Comparison of ENCODE assay signal across 8 mouse cellular contexts in genomic region chr4:152478224-152478567, GRCm38 (mm10). TPM values are rescaled to one million over a fixed set of nuclear protein-coding genes. Genes with fewer than 3 reads are reported as not detected.
DNase-seq lines count a peak whose midpoint lies in the region; ATAC-seq and TF ChIP-seq lines count a peak whose summit lies in the region.

No protein-coding gene starts in this region.

- no peaks in the 10 kb centered on the region for H3K9me3 ChIP-seq in lung, embryonic 15.5 days
- H3K9me3 ChIP-seq in forebrain, embryonic 10.5 days = no peaks in the 10 kb centered on the region
- no peaks in the 10 kb centered on the region for H3K9me3 ChIP-seq in limb, embryonic 12.5 days

- H3K27me3 ChIP-seq in lung, embryonic 15.5 days = peaks cover 20% of the 10 kb centered on the region
- H3K27me3 ChIP-seq in forebrain, embryonic 10.5 days (ENCODE audit: poor library complexity, severe bottlenecking) = peaks cover 29% of the 10 kb centered on the region
- peaks cover 43% of the 10 kb centered on the region for H3K27me3 ChIP-seq in limb, embryonic 12.5 days

- intact Hi-C loops in gastrocnemius, postnatal 36 days (cut with DNase I) = no loop called here

- WGBS in lung, embryonic 15.5 days = under 1% methylated on average over 13 of the region's 13 CpGs
- WGBS in forebrain, embryonic 10.5 days = 1% methylated on average over 13 of the region's 13 CpGs
- 2% methylated on average over 13 of the region's 13 CpGs for WGBS in limb, embryonic 12.5 days
- WGBS in olfactory bulb, adult 2 months = 0% methylated on average over 13 of the region's 13 CpGs

- 0 out of 2 replicates have a peak, but pooled peaks have one; percentile 56 for TF ChIP-seq POLR2A in olfactory bulb, adult 2 months (IDR thresholded peaks at IDR 0.05; ENCODE audit: insufficient read depth, low read depth, low read length)

- peak overlapping the region; percentile 78 for H3K4me3 ChIP-seq in lung, embryonic 15.5 days
- H3K4me3 ChIP-seq in forebrain, embryonic 10.5 days = peak overlapping the region; percentile 66
- H3K4me3 ChIP-seq in limb, embryonic 12.5 days (replicated peaks) = peak overlapping the region; percentile 60
- peak overlapping the region; percentile 79 for H3K4me3 ChIP-seq in olfactory bulb, adult 2 months (ENCODE audit: insufficient read depth, low read depth, low read length)

- TF ChIP-seq CTCF in olfactory bulb, adult 2 months (IDR thresholded peaks at IDR 0.05; ENCODE audit: insufficient read depth, low read depth, low read length) = no peak

- H3K9ac ChIP-seq in lung, embryonic 15.5 days = peak overlapping the region; percentile 76
- peak overlapping the region; percentile 69 for H3K9ac ChIP-seq in limb, embryonic 12.5 days (replicated peaks)

- H3K36me3 ChIP-seq in lung, embryonic 15.5 days = no peaks in the 10 kb centered on the region
- no peaks in the 10 kb centered on the region for H3K36me3 ChIP-seq in forebrain, embryonic 10.5 days (replicated peaks)
- no peaks in the 10 kb centered on the region for H3K36me3 ChIP-seq in limb, embryonic 12.5 days

- ATAC-seq in lung, embryonic 15.5 days (ENCODE audit: borderline replicate concordance, extremely low read depth, low FRiP score, low TSS enrichment) = peak; percentile 28
- ATAC-seq in limb, embryonic 12.5 days (ENCODE audit: insufficient number of reproducible peaks, insufficient read depth, low FRiP score, low TSS enrichment, low read depth) = peak; percentile 39; the same call in 1 of the 2 replicates
- ATAC-seq in monocyte, adult 5-6 weeks (replicated peaks; ENCODE audit: insufficient number of reproducible peaks, low FRiP score, low TSS enrichment, poor library complexity, severe bottlenecking) = no peak

- peak overlapping the region; percentile 93 for H3K4me2 ChIP-seq in lung, embryonic 15.5 days
- peak overlapping the region; percentile 82 for H3K4me2 ChIP-seq in limb, embryonic 12.5 days

- no peak for DNase-seq in lung, adult 18-20 months
- DNase-seq in forebrain, embryonic 10.5 days (ENCODE audit: extremely low spot score, low spot score) = no peak
- no peak for DNase-seq in cerebellum, adult 11 months
- no peak for DNase-seq in gastrocnemius, postnatal 36 days

- peak overlapping the region; percentile 60 for H3K27ac ChIP-seq in lung, embryonic 15.5 days
- peak overlapping the region; percentile 98 for H3K27ac ChIP-seq in forebrain, embryonic 10.5 days
- no peak overlapping the region for H3K27ac ChIP-seq in limb, embryonic 12.5 days
- peak overlapping the region; percentile 97 for H3K27ac ChIP-seq in olfactory bulb, adult 2 months (ENCODE audit: insufficient read depth, low read depth, low read length)

- H3K4me1 ChIP-seq in lung, embryonic 15.5 days = peaks cover 17% of the 10 kb centered on the region
- peaks cover 28% of the 10 kb centered on the region for H3K4me1 ChIP-seq in forebrain, embryonic 10.5 days
- H3K4me1 ChIP-seq in limb, embryonic 12.5 days (replicated peaks) = peaks cover 13% of the 10 kb centered on the region
- peaks cover 53% of the 10 kb centered on the region for H3K4me1 ChIP-seq in olfactory bulb, adult 2 months (ENCODE audit: control insufficient read depth, insufficient read depth, low read length)

RNA-seq across cellular contexts. Expression of gene Kcnab2, which starts 0.5 kb away (rescaled TPM):
- polyA plus RNA-seq in lung, embryonic 15.5 days (2015; fragmentation: Nextera tagmentation; extraction: Ambion mirVana) = 5.4 and 7.3 TPM in 2 replicates
- polyA plus RNA-seq in forebrain, embryonic 10.5 days (2016; fragmentation: Nextera tagmentation; extraction: Ambion mirVana) = 10.1 and 11.2 TPM in 2 replicates
- 7.9 and 9.3 TPM in 2 replicates for polyA plus RNA-seq in limb, embryonic 12.5 days (2016; fragmentation: Nextera tagmentation; extraction: Ambion mirVana)
- polyA plus RNA-seq in olfactory bulb, adult 2 months (2012; ENCODE audit: insufficient read depth, insufficient read length, low replicate concordance, missing spikeins) = not detected in 2 replicates
- 75.3 to 156 TPM (median 133 TPM) in 3 replicates for total RNA-seq in monocyte, adult 5-6 weeks (2017)
- 1 to 10 TPM; 1.3 to 1.5 TPM for total RNA-seq in gastrocnemius, postnatal 36 days (2021)

RNA-seq across cellular contexts. Expression of gene Nphp4, which starts 1.7 kb away (rescaled TPM):
- polyA plus RNA-seq in lung, embryonic 15.5 days (2015; fragmentation: Nextera tagmentation; extraction: Ambion mirVana) = 3.2 and 3.3 TPM in 2 replicates
- polyA plus RNA-seq in forebrain, embryonic 10.5 days (2016; fragmentation: Nextera tagmentation; extraction: Ambion mirVana) = 6.5 TPM in 2 replicates
- polyA plus RNA-seq in limb, embryonic 12.5 days (2016; fragmentation: Nextera tagmentation; extraction: Ambion mirVana) = 3.6 and 4.3 TPM in 2 replicates
- not detected in 2 replicates for polyA plus RNA-seq in olfactory bulb, adult 2 months (2012; ENCODE audit: insufficient read depth, insufficient read length, low replicate concordance, missing spikeins)
- 0.19 TPM in 1 of 3 replicates, not detected in the others for total RNA-seq in monocyte, adult 5-6 weeks (2017)
- under 1 TPM; 0.66 to 0.96 TPM for total RNA-seq in gastrocnemius, postnatal 36 days (2021)
